Mouse (Mus musculus): Measurements from ENCODE around the gene Polr2c.

DNA sequence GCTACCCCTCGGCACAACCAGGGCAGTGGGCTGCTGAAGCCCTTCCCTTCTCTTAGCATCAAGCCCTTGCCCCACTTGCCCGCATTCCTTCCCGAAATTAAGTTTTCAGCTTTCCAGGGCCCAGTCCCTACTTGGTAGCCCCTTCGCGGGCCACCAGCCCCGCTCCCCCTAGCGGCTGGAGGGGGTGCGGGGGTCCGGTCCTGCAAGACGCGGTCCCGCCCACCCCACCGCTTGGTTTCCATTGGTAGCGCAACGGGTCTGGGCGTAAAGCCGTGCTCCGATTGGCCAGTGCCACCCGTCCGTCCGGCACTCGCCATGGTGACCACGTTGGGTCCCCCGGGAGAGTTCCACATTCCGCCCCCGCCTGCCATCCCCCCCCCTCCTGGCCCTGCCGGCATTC is 60.1 kb downstream of the Polr2c start:
- peak; percentile 81 for TF ChIP-seq CTCF (IDR thresholded peaks at IDR 0.05)
- TF ChIP-seq EP300 (IDR thresholded peaks at IDR 0.05) = no peak
